Mouse (Mus musculus): Measurements from ENCODE around the gene Mertk. TPM values are rescaled to one million over a fixed set of nuclear protein-coding genes. Genes with fewer than 3 reads are reported as not detected.

Gene Mertk
- polyA plus RNA-seq, 1 experiment from 2014 or later, result 0.62 TPM

- DNase-seq (ENCODE audit: low spot score) (no peak), ATAC-seq (no peak)
- Histone ChIP-seq H3K4me2 (ENCODE audit: low read length) (peak overlapping the region; percentile 72), H3K27me3 (replicated peaks; ENCODE audit: control insufficient read depth, insufficient read depth, low read length) (no peaks in the 10 kb centered on the region), H3K4me3 (ENCODE audit: low read depth, low read length) (peak overlapping the region; percentile 56; the same call in 1 of the 2 replicates), H3K9ac (ENCODE audit: low read length) (no peak overlapping the region), H3K4me1 (ENCODE audit: control insufficient read depth, insufficient read depth, low read length) (peaks cover 5% of the 10 kb centered on the region; the same call in 1 of the 2 replicates), H3K36me3 (ENCODE audit: control insufficient read depth, insufficient read depth, low read length) (no peaks in the 10 kb centered on the region), H3K9me3 (replicated peaks; ENCODE audit: control insufficient read depth, low read length) (no peaks in the 10 kb centered on the region), H3K27ac (ENCODE audit: low read depth, low read length) (no peak overlapping the region)
- WGBS, result 35% methylated on average over 6 of the region's 6 CpGs
Observed at GRCm38 (mm10) chr2:128816916-128817315, 118.2 kb downstream of the Mertk start.

GRCm38 (mm10) chr2:128817387-128817785 is 118.6 kb downstream of the Mertk start:
- WGBS, result 2% methylated on average over 7 of the region's 7 CpGs
- DNase-seq (ENCODE audit: low spot score) (peak; percentile 91), ATAC-seq (peak; percentile 57; the same call in 1 of the 2 replicates)
- Histone ChIP-seq H3K36me3 (ENCODE audit: control insufficient read depth, insufficient read depth, low read length) (no peaks in the 10 kb centered on the region), H3K27me3 (replicated peaks; ENCODE audit: control insufficient read depth, insufficient read depth, low read length) (no peaks in the 10 kb centered on the region), H3K4me3 (ENCODE audit: low read depth, low read length) (peak overlapping the region; percentile 56), H3K27ac (ENCODE audit: low read depth, low read length) (0 out of 2 replicates have a peak overlapping the region, but pooled peaks have one; percentile 86), H3K9ac (ENCODE audit: low read length) (no peak overlapping the region), H3K4me2 (ENCODE audit: low read length) (peak overlapping the region; percentile 72), H3K4me1 (ENCODE audit: control insufficient read depth, insufficient read depth, low read length) (peaks cover 5% of the 10 kb centered on the region; the same call in 1 of the 2 replicates), H3K9me3 (replicated peaks; ENCODE audit: control insufficient read depth, low read length) (no peaks in the 10 kb centered on the region)

GRCm38 (mm10) chr2:128817786-128818681 is 119.3 kb downstream of the Mertk start, which contains the start of gene Tmem87b:
Gene Tmem87b (plus strand): TSS chr2:128818118.
- Histone ChIP-seq H3K4me3 (ENCODE audit: low read depth, low read length) (peak within 1 kb of the TSS; percentile 56), H3K27me3 (replicated peaks; ENCODE audit: control insufficient read depth, insufficient read depth, low read length) (no peaks in the 10 kb centered on the region), H3K9ac (ENCODE audit: low read length) (peak within 1 kb of the TSS; percentile 79), H3K9me3 (replicated peaks; ENCODE audit: control insufficient read depth, low read length) (no peaks in the 10 kb centered on the region), H3K4me2 (ENCODE audit: low read length) (peak within 1 kb of the TSS; percentile 72), H3K27ac (ENCODE audit: low read depth, low read length) (peak within 1 kb of the TSS; percentile 86), H3K36me3 (ENCODE audit: control insufficient read depth, insufficient read depth, low read length) (no peaks in the 10 kb centered on the region), H3K4me1 (ENCODE audit: control insufficient read depth, insufficient read depth, low read length) (peaks cover 5% of the 10 kb centered on the region; the same call in 1 of the 2 replicates)
- peak; percentile 97 for DNase-seq (ENCODE audit: low spot score)
- under 1% methylated on average over 55 of the region's 59 CpGs for WGBS
- ATAC-seq, result peak; percentile 92

- peak overlapping the region; percentile 56 for H3K4me3 ChIP-seq (ENCODE audit: low read depth, low read length)
- 0 out of 2 replicates have a peak, but pooled peaks cover 4% of the 10 kb centered on the region for H3K36me3 ChIP-seq (ENCODE audit: control insufficient read depth, insufficient read depth, low read length)
- H3K4me2 ChIP-seq (ENCODE audit: low read length), result peak overlapping the region; percentile 72
- ATAC-seq (no peak), DNase-seq (ENCODE audit: low spot score) (no peak)
- no peaks in the 10 kb centered on the region for H3K9me3 ChIP-seq (replicated peaks; ENCODE audit: control insufficient read depth, low read length)
- peak overlapping the region; percentile 79 for H3K9ac ChIP-seq (ENCODE audit: low read length)
- 20% methylated on average over 14 of the region's 14 CpGs for WGBS
- peak overlapping the region; percentile 86 for H3K27ac ChIP-seq (ENCODE audit: low read depth, low read length)
- H3K4me1 ChIP-seq (ENCODE audit: control insufficient read depth, insufficient read depth, low read length), result peaks cover 5% of the 10 kb centered on the region; the same call in 1 of the 2 replicates
- H3K27me3 ChIP-seq (replicated peaks; ENCODE audit: control insufficient read depth, insufficient read depth, low read length), result no peaks in the 10 kb centered on the region
Observed at GRCm38 (mm10) chr2:128818956-128819643, 120.3 kb downstream of the Mertk start.

- 84% methylated on average over 2 of the region's 2 CpGs for WGBS
- no peaks in the 10 kb centered on the region for H3K27me3 ChIP-seq (replicated peaks; ENCODE audit: control insufficient read depth, insufficient read depth, low read length)
- no peak overlapping the region for H3K4me3 ChIP-seq (ENCODE audit: low read depth, low read length)
- no peak for ATAC-seq
- peaks cover 5% of the 10 kb centered on the region; the same call in 1 of the 2 replicates for H3K4me1 ChIP-seq (ENCODE audit: control insufficient read depth, insufficient read depth, low read length)
- no peak overlapping the region for H3K27ac ChIP-seq (ENCODE audit: low read depth, low read length)
- H3K36me3 ChIP-seq (ENCODE audit: control insufficient read depth, insufficient read depth, low read length), result peaks cover 10% of the 10 kb centered on the region
- H3K4me2 ChIP-seq (ENCODE audit: low read length), result no peak overlapping the region
- DNase-seq (ENCODE audit: low spot score), result no peak
- H3K9me3 ChIP-seq (replicated peaks; ENCODE audit: control insufficient read depth, low read length), result no peaks in the 10 kb centered on the region
- no peak overlapping the region for H3K9ac ChIP-seq (ENCODE audit: low read length)
Observed at GRCm38 (mm10) chr2:128820631-128821030, 121.9 kb downstream of the Mertk start.

GRCm38 (mm10) chr2:128823893-128824292 is 125.1 kb downstream of the Mertk start:
- Histone ChIP-seq H3K4me3 (ENCODE audit: low read depth, low read length) (no peak overlapping the region), H3K36me3 (ENCODE audit: control insufficient read depth, insufficient read depth, low read length) (peaks cover 29% of the 10 kb centered on the region), H3K4me2 (ENCODE audit: low read length) (no peak overlapping the region), H3K4me1 (ENCODE audit: control insufficient read depth, insufficient read depth, low read length) (peaks cover 5% of the 10 kb centered on the region; the same call in 1 of the 2 replicates), H3K9ac (ENCODE audit: low read length) (no peak overlapping the region), H3K9me3 (replicated peaks; ENCODE audit: control insufficient read depth, low read length) (no peaks in the 10 kb centered on the region), H3K27me3 (replicated peaks; ENCODE audit: control insufficient read depth, insufficient read depth, low read length) (no peaks in the 10 kb centered on the region), H3K27ac (ENCODE audit: low read depth, low read length) (no peak overlapping the region)
- no peak for DNase-seq (ENCODE audit: low spot score)
- no peak for ATAC-seq
- 85% methylated on average over 5 of the region's 5 CpGs for WGBS

GRCm38 (mm10) chr2:128827787-128828186 is 129.0 kb downstream of the Mertk start:
- Histone ChIP-seq H3K27me3 (replicated peaks; ENCODE audit: control insufficient read depth, insufficient read depth, low read length) (no peaks in the 10 kb centered on the region), H3K36me3 (ENCODE audit: control insufficient read depth, insufficient read depth, low read length) (peaks cover 63% of the 10 kb centered on the region), H3K27ac (ENCODE audit: low read depth, low read length) (no peak overlapping the region), H3K9ac (ENCODE audit: low read length) (no peak overlapping the region), H3K9me3 (replicated peaks; ENCODE audit: control insufficient read depth, low read length) (no peaks in the 10 kb centered on the region), H3K4me1 (ENCODE audit: control insufficient read depth, insufficient read depth, low read length) (no peaks in the 10 kb centered on the region), H3K4me2 (ENCODE audit: low read length) (no peak overlapping the region), H3K4me3 (ENCODE audit: low read depth, low read length) (no peak overlapping the region)
- DNase-seq (ENCODE audit: low spot score) (no peak), ATAC-seq (no peak)
- 95% methylated on average over 1 of the region's 1 CpGs for WGBS

- no peak overlapping the region for H3K27ac ChIP-seq (ENCODE audit: low read depth, low read length)
- H3K4me3 ChIP-seq (ENCODE audit: low read depth, low read length), result no peak overlapping the region
- H3K4me2 ChIP-seq (ENCODE audit: low read length), result no peak overlapping the region
- H3K36me3 ChIP-seq (ENCODE audit: control insufficient read depth, insufficient read depth, low read length), result peaks cover 90% of the 10 kb centered on the region
- ATAC-seq (no peak), DNase-seq (ENCODE audit: low spot score) (no peak)
- no peaks in the 10 kb centered on the region for H3K4me1 ChIP-seq (ENCODE audit: control insufficient read depth, insufficient read depth, low read length)
- 88% methylated on average over 3 of the region's 3 CpGs for WGBS
- no peak overlapping the region for H3K9ac ChIP-seq (ENCODE audit: low read length)
- no peaks in the 10 kb centered on the region for H3K9me3 ChIP-seq (replicated peaks; ENCODE audit: control insufficient read depth, low read length)
- H3K27me3 ChIP-seq (replicated peaks; ENCODE audit: control insufficient read depth, insufficient read depth, low read length), result no peaks in the 10 kb centered on the region
Observed at GRCm38 (mm10) chr2:128832611-128833010, 133.9 kb downstream of the Mertk start.
